Mouse (Mus musculus): ENCODE data around the gene Prl2c3. TPM values are rescaled to one million over a fixed set of nuclear protein-coding genes. Genes with fewer than 3 reads are reported as not detected.
"Not testable (repeated sequence)": the region's sequence is repeated elsewhere in the genome, so short reads cannot be mapped to it uniquely, and the experiment has no call there.

Prl2c3 gene
- polyA plus RNA-seq (2012; rRNA removed), result 9.2 and 30.3 TPM in 2 replicates

DNA sequence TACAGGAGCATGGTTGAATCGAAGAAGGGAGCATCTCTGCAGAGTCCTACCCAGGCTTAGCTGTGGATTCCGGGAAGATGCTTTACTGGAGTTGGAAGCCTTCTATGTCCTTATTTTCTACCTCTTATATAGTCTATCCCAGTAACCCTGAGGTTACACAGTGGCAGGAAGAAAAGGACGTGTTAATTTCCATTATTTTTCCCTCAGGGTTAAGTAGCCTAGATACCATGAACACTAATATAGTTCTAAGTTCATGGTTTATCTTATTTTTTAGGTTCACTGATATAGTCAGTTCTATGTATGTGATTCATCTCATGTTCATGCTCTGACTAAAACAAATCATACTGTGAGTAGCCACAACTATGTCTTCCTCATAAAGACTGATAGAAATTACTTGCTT lies at the start of gene Prl2c3:
TSS of gene Prl2c3 (minus strand) at position 101 of the 400 bp plus-strand sequence.
- DNase-seq (ENCODE audit: extremely low spot score in 1 of 2, low spot score in 1 of 2), result not testable (repeated sequence)

DNA sequence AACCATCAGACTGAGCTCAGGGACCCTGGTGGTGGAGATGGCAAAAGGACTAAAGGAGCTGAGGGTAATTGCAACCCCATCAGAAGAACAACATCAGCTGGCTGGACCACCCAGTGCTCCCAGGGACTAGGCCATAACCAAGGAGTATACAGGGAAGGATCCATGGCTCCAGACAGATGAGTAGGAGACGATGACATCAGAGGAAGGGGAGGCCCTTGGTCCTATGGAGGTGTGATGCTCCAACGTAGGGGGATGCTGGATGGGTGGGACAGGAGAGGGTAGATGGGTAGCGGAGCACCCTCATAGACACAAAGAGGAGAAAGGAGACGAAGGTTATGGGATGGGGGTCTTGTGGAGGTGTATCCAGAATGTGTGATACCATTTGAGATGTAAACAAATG lies 48.4 kb upstream of the Prl2c3 start:
- not testable (repeated sequence) for DNase-seq (ENCODE audit: extremely low spot score in 1 of 2, low spot score in 1 of 2)

DNA sequence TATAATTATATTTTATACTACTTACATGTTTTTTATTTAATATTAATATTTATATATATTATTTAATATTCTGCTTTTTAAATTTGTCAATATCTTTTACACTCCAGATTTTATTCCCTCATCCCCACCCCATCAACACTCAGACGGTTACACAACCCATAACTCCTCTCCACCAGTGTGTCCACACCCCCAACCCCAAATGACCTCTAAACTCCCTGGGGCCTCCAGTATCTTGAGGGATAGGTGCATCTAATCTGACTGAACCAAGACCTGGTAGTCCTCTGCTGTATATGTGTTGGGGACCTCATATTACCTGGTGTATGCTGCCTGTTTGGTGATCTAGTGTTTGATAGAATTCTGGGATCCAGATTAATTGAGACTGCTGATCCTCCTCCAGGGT lies 44.8 kb upstream of the Prl2c3 start:
- not testable (repeated sequence) for DNase-seq (ENCODE audit: extremely low spot score in 1 of 2, low spot score in 1 of 2)

DNA sequence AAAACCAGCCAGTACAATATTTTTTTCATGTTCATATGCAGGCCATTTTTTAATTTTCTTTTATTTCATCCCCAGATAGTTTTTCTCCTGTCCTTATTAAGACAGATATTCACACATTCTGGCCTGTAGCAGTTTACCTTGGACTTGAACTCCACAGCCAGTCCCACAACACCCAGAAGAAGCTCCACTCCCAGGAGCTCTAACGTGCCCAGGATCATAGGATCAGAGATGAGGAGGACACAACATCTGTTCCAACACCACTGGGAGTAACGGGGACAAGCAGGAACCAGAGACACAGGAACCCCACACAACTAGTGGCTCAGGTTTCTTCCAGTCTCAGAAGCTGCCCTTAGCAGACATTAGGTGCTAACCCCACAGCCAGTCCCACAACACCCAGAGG lies 37.7 kb upstream of the Prl2c3 start:
- DNase-seq (ENCODE audit: extremely low spot score in 1 of 2, low spot score in 1 of 2), result not testable (repeated sequence)

DNA sequence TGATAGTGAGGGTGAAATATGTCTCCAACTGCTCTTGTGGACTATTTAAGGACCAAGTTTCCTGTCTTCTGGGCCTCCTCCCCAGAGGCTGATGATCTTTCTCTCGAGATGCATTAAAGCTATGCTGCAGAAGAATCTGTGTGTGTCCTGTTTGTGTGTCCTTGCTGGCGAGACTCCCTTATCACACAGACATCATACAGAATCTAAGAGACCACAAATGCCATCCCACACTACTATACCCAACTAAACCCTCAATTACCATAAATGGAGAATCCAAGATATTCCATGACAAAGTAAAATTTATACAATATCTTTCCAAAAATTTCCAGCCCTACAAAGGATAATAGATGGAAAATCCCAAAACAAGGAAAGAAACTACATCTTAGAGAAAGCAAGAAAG lies 31.9 kb upstream of the Prl2c3 start:
- DNase-seq (ENCODE audit: extremely low spot score in 1 of 2, low spot score in 1 of 2), result no peak

DNA sequence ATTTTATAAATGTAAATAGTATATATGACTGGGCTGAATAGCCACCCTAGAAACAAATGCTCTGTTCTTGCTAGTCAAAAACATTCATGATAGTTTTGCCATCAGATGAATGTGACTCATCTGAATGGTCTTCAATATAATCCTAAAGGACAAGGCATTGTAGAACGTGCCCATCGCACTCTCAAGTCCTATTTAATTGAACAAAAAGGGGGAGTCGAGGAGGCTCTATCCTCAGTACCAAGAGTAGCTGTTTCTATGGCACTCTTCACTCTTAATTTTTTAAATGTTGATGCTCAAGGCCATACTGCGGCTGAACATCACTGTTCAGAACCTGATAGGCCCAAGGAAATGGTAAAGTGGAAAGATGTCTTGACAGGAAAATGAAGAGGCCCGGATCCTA lies 29.2 kb upstream of the Prl2c3 start:
- DNase-seq (ENCODE audit: extremely low spot score in 1 of 2, low spot score in 1 of 2), result no peak

DNA sequence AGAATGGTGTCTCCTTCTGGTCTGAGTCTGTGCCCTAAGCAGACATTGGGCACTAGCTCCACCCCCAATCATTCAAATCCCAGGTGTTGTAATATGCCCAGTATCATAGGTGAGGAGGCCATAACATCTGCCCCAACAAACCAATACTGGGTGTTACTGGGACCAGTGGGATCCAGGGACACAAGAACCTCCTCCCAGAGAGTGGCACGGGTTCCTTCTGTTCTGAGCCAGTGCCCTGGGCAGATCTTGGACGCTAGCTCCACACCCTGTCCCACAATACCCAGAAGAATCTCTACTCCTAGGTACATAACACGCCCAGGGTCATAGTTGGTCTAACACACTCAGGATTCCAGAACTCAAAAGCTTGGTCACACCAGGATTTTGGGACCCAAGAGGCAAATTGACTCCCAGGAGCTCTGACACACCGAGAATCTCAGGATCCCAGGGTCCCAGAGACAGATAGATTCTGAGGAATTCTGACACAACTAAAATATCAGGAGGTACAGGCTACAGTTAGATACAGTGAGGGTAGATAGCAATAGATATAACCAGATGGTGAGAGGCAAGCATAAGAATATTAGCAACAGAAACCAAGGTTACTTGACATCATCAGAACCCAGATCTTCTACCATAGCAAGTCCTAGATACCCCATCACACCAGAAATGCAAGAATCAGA lies 24.8 kb upstream of the Prl2c3 start:
- not testable (repeated sequence) for DNase-seq (ENCODE audit: extremely low spot score in 1 of 2, low spot score in 1 of 2)

DNA sequence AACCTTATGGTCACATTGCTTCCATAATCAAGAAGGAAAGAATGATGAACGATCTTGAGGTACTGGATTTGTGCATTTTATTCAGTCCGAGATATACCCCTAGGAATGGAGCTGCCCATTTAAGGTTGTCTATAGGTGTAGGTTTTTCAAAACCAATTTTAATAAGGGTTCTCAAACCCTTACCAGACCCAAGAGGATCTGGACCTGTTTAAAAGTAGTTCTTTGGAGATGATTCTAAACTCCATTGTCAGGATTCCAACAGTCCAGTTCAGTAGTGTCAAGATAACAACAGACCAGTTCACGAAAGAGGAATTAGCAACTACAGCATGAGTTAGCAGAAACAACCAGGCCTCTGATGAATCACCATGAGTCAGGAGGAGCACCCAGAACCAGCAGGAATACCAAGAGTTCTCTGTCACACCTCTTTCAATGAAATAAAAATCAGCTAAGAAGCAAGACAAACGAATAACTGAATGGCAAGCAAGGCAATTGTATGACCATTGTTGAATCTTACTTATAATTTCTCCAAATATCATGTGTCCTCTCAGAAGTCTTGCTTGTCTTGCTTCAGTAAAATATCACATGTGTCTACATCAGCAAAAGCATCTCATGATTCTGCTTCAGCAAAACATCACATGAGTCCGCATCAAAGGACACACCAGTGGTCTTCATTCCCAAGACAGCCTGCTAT lies 14.0 kb upstream of the Prl2c3 start:
- not testable (repeated sequence) for DNase-seq (ENCODE audit: extremely low spot score in 1 of 2, low spot score in 1 of 2)

DNA sequence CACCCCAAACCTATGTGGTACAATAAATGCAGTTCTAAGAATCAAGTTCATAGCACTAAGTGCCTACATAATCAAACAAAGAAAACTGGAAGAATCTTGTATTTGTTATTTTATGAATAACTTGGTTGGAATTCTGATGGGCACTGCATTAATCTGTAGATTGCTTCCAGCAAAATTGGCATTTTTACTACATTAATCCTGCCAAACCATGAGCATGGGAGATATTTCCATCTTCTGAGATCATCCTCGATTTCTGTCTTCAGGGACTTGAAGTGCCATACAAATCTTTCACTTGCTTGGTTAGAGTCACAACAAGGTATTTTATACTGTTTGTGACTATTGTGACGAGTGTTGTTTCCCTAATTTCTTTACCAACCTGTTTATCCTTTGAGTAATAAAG lies 9.7 kb upstream of the Prl2c3 start:
- no peak for DNase-seq (ENCODE audit: extremely low spot score in 1 of 2, low spot score in 1 of 2)

DNA sequence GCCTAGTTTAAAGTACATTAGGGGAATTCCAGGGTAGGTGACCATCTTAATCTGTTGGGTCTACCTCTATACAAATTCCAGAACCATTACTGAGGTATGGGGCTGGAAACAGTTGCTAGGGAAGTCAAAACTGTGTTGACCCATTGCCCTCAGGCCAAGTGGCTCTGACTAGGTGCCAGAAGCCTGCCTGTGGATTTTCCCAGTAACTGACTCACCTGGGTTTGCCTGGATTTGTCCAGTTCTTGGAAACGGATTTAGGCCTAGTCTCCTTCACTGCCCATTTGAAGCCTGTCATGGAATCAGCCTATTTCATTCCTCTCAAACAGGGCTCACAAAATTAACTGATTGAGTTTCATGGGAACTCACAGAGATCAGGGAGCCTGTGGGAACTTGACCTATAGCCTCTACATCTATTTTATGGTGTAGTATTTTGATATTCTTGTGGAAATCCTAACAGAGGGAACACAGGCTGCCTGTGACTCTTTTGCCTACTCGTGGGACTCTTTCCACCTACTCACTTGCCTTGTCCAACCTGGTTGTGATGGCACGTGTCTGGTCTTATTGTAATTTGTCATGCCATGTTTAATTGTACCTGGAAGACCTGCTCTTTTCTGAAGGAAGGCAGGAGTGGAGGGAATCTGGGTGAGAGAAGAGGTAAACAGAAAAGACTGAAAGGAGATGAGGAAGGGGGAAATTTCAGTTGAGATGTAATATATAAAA lies 9.1 kb upstream of the Prl2c3 start:
- DNase-seq (ENCODE audit: extremely low spot score in 1 of 2, low spot score in 1 of 2), result not testable (repeated sequence)

DNA sequence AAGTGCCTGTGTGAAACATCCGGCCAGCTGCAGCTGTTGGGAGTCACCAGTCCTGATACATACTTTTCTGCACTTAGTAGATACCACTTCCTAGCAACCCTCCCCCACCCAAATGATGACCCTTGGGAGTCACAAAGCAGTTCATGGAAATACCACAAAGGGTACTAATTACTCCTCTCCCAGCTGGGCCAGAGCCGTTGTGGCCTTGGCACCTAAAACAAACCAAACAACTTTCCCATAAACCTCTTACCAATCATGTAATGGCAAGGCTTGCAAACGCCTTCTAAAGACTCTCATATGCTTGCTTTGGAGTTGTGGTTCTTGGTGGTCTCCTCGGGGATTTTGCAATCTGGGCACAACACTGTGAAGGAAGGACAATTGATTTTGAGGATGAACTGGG lies 6.6 kb upstream of the Prl2c3 start:
- not testable (repeated sequence) for DNase-seq (ENCODE audit: extremely low spot score in 1 of 2, low spot score in 1 of 2)

DNA sequence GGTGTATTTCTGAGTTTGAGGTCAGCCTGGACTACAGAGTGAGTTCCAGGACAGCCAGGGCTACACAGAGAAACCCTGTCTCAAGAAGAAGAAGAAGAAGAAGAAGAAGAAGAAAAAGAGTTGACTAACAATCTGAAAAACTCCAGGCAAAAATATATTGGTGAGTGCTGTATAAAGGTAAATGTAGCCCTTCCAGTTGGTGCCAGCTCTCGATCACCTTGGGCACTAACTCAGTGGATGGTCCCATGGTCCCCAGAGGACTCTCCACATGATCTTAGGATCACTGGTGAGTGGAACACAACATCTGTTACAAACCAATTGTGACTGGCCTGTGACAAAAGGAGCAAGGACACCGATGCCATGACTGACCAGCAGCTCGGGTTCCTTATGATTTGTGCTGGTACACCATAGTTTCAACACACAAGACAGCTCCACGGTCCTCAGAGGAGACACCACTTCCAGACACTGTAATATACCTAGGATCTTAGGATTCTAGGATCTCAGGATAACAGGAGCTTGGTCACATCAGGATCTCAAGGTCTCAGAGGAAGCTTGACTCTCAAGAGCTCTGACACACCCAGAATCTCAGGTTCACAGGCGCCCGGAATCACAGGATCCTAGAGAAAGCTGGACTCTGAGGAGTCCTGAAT lies 30.3 kb downstream of the Prl2c3 start:
- DNase-seq (ENCODE audit: extremely low spot score in 1 of 2, low spot score in 1 of 2), result not testable (repeated sequence)

Other genes with a start within 250 kb of the Prl2c3 start
- 11.6 and 13.0 TPM in 2 replicates for gene Ero1lb, start 234.2 kb downstream of the Prl2c3 start, polyA plus RNA-seq (2012; rRNA removed)
- 4.2 and 5.0 TPM in 2 replicates for gene Prl2c2, start 205.3 kb upstream of the Prl2c3 start, polyA plus RNA-seq (2012; rRNA removed)

All from frontal cortex, adult 2 months (tissue).